Mouse (Mus musculus) liver, embryonic 14.5 days (tissue): Measurements from ENCODE around the gene Vps26a. TPM values are rescaled to one million over a fixed set of nuclear protein-coding genes. Genes with fewer than 3 reads are reported as not detected.
A peak's percentile ranks its signal among the peaks of the same experiment; 100 is the strongest.

Source experiments
- ATAC-seq: fragments of 200-750 bp; cut with Nextera tagmentation; 2 replicates; pipeline ENCODE4 v1.8.0; 2017; ENCODE audit warnings: moderate number of reproducible peaks, mild to moderate bottlenecking, moderate library complexity; ENCODE audit not compliant: insufficient read depth
- DNase-seq, 3 experiments: peaks; one replicate each; pipeline ENCODE4 v3.0.0-alpha.2; 2012 to 2013; ENCODE audit warnings: low read depth in 3 of 3, low spot score in 3 of 3
- H3K27ac ChIP-seq: fragments of 300-500 bp; sonication (generic); 2 replicates; pipeline ENCODE4 v1.5.1; 2014; ENCODE audit warnings: moderate library complexity, mild to moderate bottlenecking, control low read depth, inconsistent platforms
- H3K27me3 ChIP-seq: fragments of 300-500 bp; sonication (generic); 2 replicates; pipeline ENCODE4 v1.6.1; 2014; ENCODE audit warnings: mild to moderate bottlenecking, low read length, moderate library complexity; ENCODE audit not compliant: control insufficient read depth, insufficient read depth
- H3K36me3 ChIP-seq: fragments of 300-500 bp; sonication (generic); replicated peaks from 2 replicates; pipeline ENCODE4 v1.6.1; 2014; ENCODE audit warnings: low read depth; ENCODE audit not compliant: control insufficient read depth, insufficient read depth
- H3K4me1 ChIP-seq, 2 experiments: fragments of 200-500 bp in 1 of 2; fragments of 300-500 bp in 1 of 2; sonication (generic) in 1 of 2; replicated peaks; 2 replicates each; pipeline ENCODE4 v1.6.1; 2012 to 2014; ENCODE audit warnings: antibody characterized with exemption in 1 of 2, inconsistent platforms in 1 of 2, low read length in 1 of 2; ENCODE audit not compliant: control insufficient read depth in 2 of 2, insufficient read depth in 2 of 2
- H3K4me2 ChIP-seq: fragments of 300-500 bp; sonication (generic); 2 replicates; pipeline ENCODE4 v1.6.1; 2014; ENCODE audit warnings: low read depth, mild to moderate bottlenecking, control low read depth, moderate library complexity
- H3K4me3 ChIP-seq, 2 experiments: fragments of 200-500 bp in 1 of 2; fragments of 300-500 bp in 1 of 2; sonication (generic) in 1 of 2; 2 replicates each; pipeline ENCODE4 v1.5.1; 2012 to 2014; ENCODE audit warnings: low read depth in 2 of 2, low read length in 2 of 2, mild to moderate bottlenecking in 2 of 2, control low read depth in 1 of 2, inconsistent platforms in 1 of 2, moderate library complexity in 1 of 2; ENCODE audit not compliant: insufficient read depth in 1 of 2
- H3K9ac ChIP-seq: fragments of 300-500 bp; sonication (generic); replicated peaks from 2 replicates; pipeline ENCODE4 v1.6.1; 2014; ENCODE audit warnings: mild to moderate bottlenecking, control low read depth, moderate library complexity
- H3K9me3 ChIP-seq: fragments of 300-500 bp; sonication (generic); 2 replicates; pipeline ENCODE4 v1.6.1; 2016; ENCODE audit warnings: low read length, mixed read lengths; ENCODE audit not compliant: control insufficient read depth
- CTCF ChIP-seq: IDR thresholded peaks from 2 replicates; pipeline ENCODE4 v1.5.1; 2016; ENCODE audit warnings: antibody characterized with exemption, low read depth, control low read depth
- EP300 ChIP-seq: IDR thresholded peaks from 2 replicates; pipeline ENCODE4 v1.6.1; 2016; ENCODE audit warnings: antibody characterized with exemption, low read depth
- WGBS: fragments of 180-500 bp; shearing (Covaris S2); extraction: QIAGEN DNeasy Blood & Tissue Kit; methylation state at CpG from one replicate; pipeline ENCODE4 v1.1.7; 2014; ENCODE audit not compliant: insufficient replicate concordance; 5-methylcytosine and 5-hydroxymethylcytosine counted together
- polyA plus RNA-seq, 2 experiments: library from polyadenylated mRNA; depleted of rRNA in 1 of 2; stranded (reverse) in 1 of 2; unstranded in 1 of 2; fragments of >200 nt; fragmentation: Nextera tagmentation in 1 of 2; extraction: Ambion mirVana in 1 of 2; gene quantifications; 2 replicates each; pipeline versions ENCODE4 v1.2.1 to v1.2.3; 2012 to 2014

Gene Vps26a
- polyA plus RNA-seq, 2 experiments, result 14.7 to 42.8 TPM

- Histone ChIP-seq H3K9ac (no peak overlapping the region), H3K27ac (no peak overlapping the region), H3K36me3 (no peaks in the 10 kb centered on the region), H3K4me2 (no peak overlapping the region), H3K4me1 (peaks cover 14 to 21% of the 10 kb centered on the region in 2 experiments), H3K27me3 (no peaks in the 10 kb centered on the region), H3K4me3 (no peak overlapping the region), H3K9me3 (no peaks in the 10 kb centered on the region)
- WGBS, result 18% methylated on average over 6 of the region's 6 CpGs
- DNase-seq, result no peak
- TF ChIP-seq EP300, result no peak
- no peak for TF ChIP-seq CTCF
- no peak for ATAC-seq
These were observed 24.9 kb upstream of the Vps26a start for GRCm38 (mm10) chr10:62511528-62511927.

- H3K4me3 ChIP-seq, result no peak overlapping the region
These were observed 22.5 kb upstream of the Vps26a start for GRCm38 (mm10) chr10:62509032-62509656.

GRCm38 (mm10) chr10:62508459-62508858, 21.9 kb upstream of the Vps26a start:
- H3K36me3 ChIP-seq, result no peaks in the 10 kb centered on the region
- 2% methylated on average over 11 of the region's 11 CpGs for WGBS

More at GRCm38 (mm10) chr10:62509032-62509656, 22.5 kb upstream of the Vps26a start:
- Histone ChIP-seq H3K36me3 (no peaks in the 10 kb centered on the region), H3K9me3 (no peaks in the 10 kb centered on the region), H3K27me3 (no peaks in the 10 kb centered on the region), H3K27ac (no peak overlapping the region), H3K9ac (no peak overlapping the region), H3K4me2 (peak overlapping the region; percentile 81), H3K4me1 (peaks cover 33 to 43% of the 10 kb centered on the region in 2 experiments)
- DNase-seq (no peak), ATAC-seq (no peak)
- no peak for TF ChIP-seq EP300
- no peak for TF ChIP-seq CTCF
- WGBS, result 42% methylated on average over 11 of the region's 11 CpGs

GRCm38 (mm10) chr10:62507591-62508308, 21.1 kb upstream of the Vps26a start:
- no peak for DNase-seq
- WGBS, result 2% methylated on average over 18 of the region's 18 CpGs
- peak; percentile 44; the same call in 1 of the 2 replicates for ATAC-seq
- Histone ChIP-seq H3K27ac (peak overlapping the region; percentile 66), H3K4me1 (peaks cover 46 to 53% of the 10 kb centered on the region in 2 experiments), H3K4me3 (peak overlapping the region; percentile 44 to 54), H3K36me3 (no peaks in the 10 kb centered on the region), H3K27me3 (no peaks in the 10 kb centered on the region), H3K4me2 (peak overlapping the region; percentile 81), H3K9me3 (no peaks in the 10 kb centered on the region), H3K9ac (peak overlapping the region; percentile 73)
- TF ChIP-seq EP300 (no peak), CTCF (no peak)

More at GRCm38 (mm10) chr10:62508459-62508858, 21.9 kb upstream of the Vps26a start:
- H3K27me3 ChIP-seq, result no peaks in the 10 kb centered on the region
- ATAC-seq (no peak), DNase-seq (no peak)
- peaks cover 39 to 48% of the 10 kb centered on the region in 2 experiments for H3K4me1 ChIP-seq
- no peak overlapping the region for H3K27ac ChIP-seq
- no peaks in the 10 kb centered on the region for H3K9me3 ChIP-seq
- TF ChIP-seq CTCF, result no peak
- no peak for TF ChIP-seq EP300
- peak overlapping the region; percentile 54 to 67 for H3K4me3 ChIP-seq
- H3K4me2 ChIP-seq, result peak overlapping the region; percentile 81
- peak overlapping the region; percentile 73 for H3K9ac ChIP-seq

- ATAC-seq (no peak), DNase-seq (no peak)
- 66% methylated on average over 4 of the region's 4 CpGs for WGBS
- Histone ChIP-seq H3K9ac (peak overlapping the region; percentile 73), H3K4me3 (peak overlapping the region; percentile 44 to 54), H3K4me2 (peak overlapping the region; percentile 81), H3K9me3 (no peaks in the 10 kb centered on the region), H3K27ac (peak overlapping the region; percentile 87), H3K27me3 (no peaks in the 10 kb centered on the region), H3K4me1 (peaks cover 48 to 57% of the 10 kb centered on the region in 2 experiments), H3K36me3 (no peaks in the 10 kb centered on the region)
- no peak for TF ChIP-seq EP300
- no peak for TF ChIP-seq CTCF
These were observed 20.5 kb upstream of the Vps26a start for GRCm38 (mm10) chr10:62507071-62507470.
